Mouse (Mus musculus): ENCODE measurements around the gene Prkca.
"Not testable (repeated sequence)": the region's sequence is repeated elsewhere in the genome, so short reads cannot be mapped to it uniquely, and the experiment has no call there.

The Prkca gene

DNA sequence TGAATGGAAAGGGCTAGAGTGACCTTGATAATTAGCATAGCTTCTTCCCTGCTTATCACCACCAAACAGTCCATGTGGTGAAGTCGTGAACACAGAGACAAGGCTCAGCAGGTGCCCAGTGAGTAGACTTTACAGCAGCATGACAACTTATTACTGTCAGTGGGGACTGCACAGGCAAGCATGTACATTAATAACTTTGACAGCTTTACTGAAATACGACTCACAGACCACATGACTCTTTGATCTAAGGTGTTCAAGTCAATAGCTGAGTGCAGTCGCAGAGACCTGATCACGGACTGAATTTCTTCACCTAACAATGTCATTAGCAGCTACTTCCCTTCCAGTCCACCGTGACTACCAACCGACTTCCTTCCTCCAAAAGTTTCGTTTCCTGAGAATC lies 245.4 kb downstream of the Prkca start:
- no peak for DNase-seq

DNA sequence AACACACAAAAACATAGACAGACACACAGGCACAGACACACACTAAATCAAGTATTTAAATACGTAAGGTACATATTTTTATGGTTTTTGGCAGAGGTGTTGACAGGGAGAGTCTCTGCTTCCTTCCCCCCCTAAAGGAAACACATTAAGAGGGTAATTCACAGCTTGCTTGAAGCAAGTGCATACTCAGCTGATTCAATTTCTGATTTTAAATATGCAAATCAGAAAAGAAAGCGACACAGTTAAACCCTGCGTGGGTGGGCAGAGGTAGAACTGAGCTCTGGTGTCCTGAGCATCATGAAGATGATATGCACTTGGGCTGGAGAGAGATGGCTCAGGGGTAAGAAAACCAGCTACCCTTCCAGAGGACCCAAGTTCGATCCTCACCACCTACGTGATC lies 248.9 kb downstream of the Prkca start:
- no peak for DNase-seq

DNA sequence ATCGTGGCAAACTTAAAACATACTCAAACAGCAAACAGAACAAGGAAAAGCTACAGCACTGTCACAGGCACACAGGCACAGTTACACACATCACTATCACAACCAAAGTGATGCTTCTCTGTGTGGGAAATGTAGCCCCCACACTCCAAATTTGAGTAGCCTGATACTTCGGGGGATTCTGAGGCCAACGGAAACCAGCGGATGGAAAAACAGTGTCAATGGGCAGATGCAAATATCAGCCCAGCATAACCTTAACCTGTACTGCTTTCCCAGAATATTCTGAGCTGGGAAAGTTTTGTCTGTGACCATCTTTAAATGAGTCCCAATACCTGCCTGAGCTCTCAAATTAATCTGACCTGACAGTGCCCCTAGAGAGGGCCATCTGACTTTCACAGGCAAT lies 250.5 kb downstream of the Prkca start:
- no peak for DNase-seq

DNA sequence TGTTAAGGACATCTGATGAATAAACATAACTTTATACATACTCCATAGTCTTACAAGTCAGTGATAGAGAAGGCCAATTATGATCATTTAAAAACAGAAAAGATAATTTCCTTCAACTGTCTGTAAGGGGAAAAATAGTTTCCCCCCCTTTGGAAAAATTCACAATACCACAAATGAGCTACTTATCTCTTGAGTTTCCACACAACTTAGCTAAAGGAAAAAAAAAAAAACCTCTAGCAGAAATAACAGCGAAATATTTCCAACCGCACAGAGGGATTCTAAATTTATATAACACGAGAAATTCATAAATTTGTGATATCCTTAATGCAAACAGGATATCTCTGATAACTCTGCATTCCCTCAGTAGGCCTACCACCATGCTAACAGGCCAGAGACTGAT lies 252.5 kb downstream of the Prkca start:
- no peak for DNase-seq

DNA sequence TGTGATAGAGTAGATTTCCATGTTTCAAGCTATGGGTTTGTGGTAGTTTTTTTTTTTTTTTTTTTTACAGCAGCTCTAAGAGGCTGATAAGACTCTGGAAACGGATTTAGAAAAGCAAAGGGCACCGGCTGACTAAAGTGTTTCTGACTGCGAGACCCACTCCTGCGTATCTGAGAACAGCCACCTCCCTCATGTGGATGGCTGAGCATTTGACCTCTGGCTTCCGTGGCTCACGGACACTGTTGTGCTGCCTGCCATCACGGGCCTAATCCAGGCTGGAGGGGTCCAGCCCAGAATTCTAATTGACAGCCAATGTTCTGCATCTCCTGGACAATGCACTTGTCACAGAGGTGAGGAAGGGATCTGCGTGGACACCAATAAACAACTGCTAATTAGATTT lies 253.0 kb downstream of the Prkca start:
- no peak for DNase-seq

DNA sequence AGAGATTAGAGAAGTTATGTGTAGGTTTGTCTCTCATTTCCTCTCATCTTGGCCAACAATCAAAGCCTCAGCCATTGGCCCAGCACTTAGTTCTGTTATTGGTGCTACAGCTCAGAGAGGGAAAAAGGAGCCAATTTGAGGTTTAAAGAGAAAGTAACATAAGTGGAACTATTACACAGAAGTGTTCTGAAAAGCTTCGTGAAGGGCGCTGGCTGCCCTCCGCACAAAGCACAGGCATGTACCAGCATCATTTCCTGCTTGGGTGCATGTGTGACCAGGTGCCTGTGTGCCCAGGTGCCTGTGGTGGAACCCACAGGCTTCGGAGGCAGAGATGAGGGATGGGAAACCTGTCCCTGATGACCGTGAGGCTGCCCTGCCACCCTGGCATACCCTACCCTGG lies 255.7 kb downstream of the Prkca start:
- DNase-seq: no peak

DNA sequence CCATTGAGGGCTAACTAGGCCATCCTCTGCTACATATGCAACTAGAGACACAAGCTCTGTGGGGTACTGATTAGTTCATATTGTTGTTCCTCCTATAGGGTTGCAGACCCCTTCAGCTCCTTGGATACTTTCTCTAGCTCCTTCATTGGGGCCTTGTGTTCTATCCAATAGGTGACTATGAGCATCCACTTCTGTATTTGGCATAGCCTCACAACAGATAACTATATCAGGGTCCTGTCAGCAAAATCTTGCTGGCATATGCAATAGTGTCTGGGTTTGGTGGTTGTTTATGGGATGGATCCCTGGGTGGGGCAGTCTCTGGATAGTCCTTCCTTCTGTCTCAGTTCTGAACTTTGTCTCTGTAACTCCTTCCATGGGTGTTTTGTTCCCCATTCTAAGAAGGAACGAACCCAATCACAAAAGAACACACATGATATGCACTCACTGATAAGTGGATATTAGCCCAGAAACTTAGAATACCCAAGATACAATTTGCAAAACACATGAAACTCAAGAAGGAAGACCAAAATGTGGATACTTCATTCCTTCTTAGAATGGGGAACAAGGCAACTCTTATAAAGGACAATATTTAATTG lies 256.5 kb downstream of the Prkca start:
- not testable (repeated sequence) for DNase-seq

DNA sequence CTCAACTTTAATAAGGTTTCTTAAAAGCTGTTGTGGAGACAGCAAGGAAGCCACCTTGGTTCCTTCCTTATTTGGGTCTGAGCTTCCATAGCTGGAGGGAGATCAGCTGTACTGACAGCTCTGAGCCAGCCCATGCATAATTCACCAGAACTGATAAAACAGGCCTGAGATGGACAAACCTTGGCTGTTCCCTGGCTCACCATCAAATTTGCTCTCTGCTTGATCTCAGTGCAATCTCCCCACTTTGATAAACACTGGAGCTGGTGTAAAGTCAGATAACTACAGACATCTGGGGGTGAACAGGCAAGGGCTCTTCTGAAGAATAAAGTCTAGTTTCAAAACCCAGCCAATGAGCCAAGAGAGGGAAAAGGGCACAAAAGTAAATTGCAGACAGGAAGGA lies 261.1 kb downstream of the Prkca start:
- no peak for DNase-seq

DNA sequence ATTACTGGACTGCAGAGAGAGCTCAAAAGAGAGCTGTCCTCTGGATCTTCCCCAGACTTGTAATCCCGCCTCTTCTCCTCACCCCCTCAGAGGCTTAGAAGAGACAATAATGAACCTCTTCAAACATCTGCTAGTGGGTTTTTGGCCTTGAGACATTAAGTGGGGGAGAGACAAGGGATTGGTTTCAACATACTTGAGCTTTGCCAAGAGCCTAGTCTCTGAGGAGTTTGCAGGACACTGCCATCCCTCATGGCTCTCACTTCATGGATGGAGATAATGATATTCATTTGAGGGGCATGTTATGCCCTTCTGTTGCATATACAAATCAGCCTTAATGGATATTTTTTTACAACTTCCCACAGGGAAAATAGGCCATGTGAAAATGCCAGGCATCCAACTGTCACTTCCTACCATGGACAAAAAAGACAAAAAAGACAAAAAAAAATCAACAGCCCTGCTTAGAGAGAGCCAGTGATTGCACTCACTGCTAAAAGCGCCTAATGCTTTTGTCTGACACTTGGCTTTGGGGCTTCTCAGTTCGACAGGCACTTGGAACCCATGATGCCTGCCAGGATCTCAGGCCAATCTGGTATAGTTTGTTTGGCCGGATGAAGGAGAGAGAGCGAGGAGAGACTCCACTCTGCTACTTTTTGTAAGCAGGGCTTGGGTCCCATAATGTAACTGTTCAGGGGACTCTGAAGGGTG lies 263.6 kb downstream of the Prkca start:
- DNase-seq: no peak

DNA sequence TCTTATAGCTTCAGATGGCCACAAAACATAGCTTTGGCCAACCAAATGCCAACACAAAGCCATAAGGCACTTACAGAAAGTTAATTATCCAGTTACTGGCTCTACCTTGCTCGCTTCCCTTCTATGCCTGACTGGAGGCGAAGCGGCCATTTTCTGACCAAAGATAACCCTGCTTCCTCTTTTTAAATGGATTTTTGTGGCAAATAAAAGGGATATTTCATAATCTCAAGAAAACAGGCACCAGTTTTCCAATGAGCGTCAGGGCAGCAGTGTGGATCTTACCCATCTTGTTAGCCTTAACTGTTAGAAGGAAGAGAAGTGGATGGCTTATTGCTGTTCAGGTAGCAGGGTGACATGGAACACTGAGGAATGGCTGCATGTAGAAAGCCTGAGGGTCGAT lies 264.3 kb downstream of the Prkca start:
- no peak for DNase-seq

DNA sequence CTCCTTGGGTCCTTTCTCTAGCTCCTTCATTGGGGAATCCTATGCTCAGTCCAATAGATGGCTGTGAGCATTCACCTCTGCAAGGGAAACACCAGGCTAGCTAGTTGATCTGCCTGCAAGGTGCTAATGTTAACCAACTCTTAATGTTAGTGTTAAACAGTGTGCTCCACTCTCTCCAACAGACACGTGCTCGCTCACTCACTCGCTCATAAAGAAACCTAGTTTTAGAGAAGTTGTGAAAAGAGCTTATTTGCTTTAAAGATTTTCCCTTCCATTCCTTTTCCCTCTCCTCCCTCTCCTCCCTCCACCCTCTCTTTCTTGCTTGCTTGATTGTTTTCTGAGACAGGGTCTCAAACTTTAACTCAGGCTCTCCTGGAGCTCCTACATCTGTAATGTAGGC lies 266.2 kb downstream of the Prkca start:
- no peak for DNase-seq

DNA sequence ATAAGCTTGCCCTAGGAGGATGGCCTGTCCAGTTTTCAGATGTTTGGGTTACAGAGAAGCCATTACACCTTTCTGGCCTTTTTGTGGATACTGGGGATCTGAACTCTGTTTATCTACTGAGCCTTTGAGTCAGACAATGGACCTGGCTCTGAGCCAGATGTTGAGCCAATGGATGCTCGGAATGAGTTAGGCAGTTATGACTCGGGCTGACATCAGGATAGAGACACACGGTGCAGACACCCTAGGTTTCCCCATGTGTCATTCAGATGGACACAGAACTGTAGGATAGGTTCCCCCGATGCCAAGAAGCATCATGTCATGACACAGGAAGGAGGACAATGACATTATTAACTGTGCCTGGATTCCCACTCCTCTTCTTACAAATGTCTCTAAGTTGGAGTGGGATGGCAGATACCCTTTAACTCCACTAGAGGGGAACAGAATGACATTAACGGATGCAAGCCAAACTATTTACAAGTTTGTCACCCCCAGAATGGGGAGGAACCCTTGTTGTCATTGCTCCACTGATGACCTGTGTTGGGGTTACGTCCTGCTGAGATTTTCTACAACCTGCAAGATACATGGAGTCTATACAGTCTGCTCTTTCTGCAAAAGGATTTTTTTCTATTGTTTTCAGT lies 271.0 kb downstream of the Prkca start:
- DNase-seq: no peak

DNA sequence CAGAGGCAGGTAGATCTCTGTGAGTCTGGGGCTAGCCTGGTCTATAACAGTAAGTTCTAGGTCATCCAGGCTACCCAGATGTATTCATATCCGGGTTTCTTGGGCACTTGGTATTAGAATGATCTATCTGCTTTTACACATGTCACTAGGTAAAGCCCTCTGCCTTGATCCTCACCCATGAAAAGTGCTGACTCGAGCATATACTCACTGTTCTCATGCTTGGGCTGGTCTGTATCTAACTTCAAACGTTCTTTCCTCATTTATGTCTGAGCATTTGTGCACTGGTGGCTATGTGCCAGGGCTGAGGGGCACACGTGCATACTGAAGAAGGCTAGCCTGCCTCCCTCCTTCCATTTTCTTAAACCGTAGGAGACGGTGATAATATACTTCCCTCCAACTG lies 272.5 kb downstream of the Prkca start:
- no peak for DNase-seq

DNA sequence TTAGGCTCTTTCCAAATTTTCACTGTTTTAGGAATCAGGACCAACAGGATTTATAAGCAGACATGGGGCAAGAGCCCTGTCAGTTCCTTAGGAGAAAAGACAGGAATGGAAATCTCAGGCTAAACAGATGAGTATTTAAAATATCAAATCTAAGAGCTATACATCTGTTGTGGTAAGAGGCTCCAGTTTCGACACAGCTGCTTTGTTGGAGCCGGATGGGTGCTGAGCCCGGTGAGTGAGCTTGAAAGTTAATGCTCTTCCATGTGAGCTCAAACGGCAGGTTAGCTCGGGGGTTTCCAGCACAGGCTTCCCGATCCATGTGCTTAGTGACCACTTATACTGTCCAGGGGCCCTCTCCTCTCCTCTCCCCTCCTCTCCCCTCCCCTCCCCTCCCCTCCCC lies 273.7 kb downstream of the Prkca start:
- DNase-seq: no peak

DNA sequence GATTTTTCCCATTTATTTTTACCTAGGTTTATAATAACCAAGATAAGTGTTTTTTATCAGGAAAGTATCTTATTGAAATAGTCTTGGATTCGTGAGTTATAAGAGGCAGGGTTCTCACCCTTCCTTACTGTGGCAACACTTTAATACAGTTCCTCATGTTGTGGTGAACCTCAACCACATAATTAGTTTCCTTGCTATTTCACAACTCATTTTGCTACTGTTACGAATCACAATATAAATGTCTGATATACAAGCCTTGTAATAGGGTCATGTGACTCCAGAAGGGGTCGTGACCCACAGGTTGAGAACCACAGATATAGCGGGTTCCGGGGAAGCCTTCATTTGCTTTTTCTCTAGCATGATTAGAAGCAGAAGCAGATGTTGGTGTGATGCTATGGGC lies 275.3 kb downstream of the Prkca start:
- no peak for DNase-seq

DNA sequence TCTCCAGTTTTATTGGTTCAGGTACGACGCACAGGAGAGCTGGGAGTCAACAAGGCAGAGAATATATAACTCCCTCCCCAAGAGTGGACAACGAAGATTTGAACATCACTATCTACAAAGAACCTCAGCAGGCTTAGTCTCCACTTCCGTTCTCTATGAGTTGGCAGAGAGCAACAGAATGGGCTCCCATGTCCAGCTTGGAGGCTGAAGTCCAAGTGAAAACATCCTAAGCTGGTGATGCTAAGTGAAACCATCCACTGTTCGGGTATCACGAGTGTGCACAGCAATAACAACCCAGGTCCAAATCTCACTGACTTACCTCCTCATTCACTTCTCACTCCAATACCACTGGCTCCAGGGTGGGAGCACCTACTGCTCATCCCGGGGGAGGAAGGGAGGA lies 276.6 kb downstream of the Prkca start:
- no peak for DNase-seq

DNA sequence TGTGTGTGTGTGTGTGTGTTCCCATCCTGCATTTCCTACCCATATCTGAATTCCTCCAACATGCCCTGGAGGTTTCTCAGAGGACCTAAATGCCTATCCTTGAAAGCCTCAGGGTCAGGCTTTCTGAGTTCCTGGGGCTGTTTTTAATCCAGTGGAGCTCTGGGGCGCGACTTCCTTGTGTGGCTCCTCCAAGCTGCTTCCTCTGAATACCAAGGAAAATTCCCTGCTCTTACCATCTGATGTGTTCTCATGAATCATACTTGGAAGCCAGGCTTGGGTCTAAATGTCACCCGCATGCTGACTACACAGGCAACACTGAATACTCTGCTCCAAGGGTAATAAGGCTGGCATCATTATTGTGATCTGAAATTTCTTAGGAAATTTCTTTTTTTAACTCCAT lies 279.3 kb downstream of the Prkca start:
- DNase-seq: no peak

DNA sequence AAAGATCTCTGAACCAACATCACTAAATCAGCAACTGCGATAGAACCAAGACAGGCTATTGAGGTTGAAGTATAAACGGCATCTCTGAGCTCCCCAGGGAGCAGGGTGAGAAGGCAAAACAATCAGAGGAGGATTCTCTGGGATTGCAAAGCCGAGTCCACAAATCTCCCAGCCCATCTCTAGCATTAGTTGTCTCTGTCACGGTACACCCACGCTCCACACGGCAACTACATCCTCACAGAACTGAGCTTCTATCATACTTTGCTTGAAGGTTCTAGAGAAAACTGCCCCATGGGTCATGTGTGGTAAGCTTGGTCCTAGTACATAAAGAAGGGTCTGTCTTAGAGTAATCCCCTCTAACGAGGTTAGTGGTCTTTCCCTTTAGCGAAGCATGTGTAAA lies 280.6 kb downstream of the Prkca start:
- DNase-seq: no peak

DNA sequence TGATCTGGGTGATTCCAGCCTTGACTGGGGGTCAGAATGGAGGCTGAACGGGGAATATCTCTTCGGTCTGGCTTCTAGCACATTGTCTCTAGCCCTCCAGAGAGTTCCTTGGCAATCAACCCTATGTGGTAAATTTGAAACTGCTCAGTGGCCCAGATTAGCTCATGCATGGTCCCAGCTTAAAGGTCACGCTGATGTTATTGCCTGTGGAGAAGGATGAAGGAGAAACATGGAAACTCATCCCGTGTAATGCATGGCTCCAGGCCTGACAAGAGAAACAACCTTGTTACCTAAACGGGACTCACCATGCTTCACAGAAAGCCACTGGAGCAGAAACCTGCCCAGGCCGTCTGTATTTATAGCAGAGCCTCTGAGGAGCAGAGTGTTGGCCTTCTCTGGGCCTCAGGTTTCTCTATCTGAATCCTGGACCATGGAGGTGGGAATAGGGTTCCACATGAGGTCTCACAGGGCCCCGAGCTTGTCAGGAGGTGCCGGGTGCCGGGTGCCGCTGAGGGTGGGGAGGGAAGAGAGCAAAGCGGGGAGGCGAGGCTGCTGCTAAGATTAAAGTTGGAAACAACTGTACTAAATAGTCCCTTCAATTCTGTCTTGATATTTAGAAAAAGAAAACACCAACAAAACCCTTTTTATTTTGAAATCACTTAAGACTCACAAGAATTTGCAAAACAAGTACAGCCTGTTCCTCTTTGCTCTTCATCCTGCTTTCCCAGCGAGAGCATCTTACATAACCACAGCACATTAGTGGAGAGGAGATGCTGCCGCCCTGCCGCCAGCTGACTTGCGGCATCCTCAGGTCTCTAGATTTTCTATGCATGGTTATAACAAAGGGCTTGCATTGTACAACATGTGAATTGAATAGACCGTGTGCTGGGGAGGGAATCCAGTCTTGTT lies 281.9 kb downstream of the Prkca start:
- DNase-seq: no peak

DNA sequence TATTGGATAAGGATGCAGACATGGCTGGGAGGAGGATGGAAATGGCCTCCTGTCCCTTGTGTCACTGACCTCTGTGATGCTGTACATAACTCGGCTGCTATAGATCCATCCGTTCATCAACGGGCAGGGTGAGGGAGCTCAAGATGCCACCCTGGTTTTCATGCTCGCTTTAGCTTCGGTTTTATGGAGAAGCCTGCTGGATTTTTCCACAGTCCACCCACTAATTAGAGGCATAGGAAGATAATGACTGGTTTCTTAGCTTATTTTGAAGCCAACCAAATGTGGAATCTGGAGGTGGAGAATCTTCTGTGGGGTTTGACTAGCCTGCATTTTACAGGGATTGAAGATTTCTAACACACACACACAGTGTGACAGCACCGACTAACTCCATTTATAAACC lies 286.6 kb downstream of the Prkca start:
- no peak for DNase-seq

DNA sequence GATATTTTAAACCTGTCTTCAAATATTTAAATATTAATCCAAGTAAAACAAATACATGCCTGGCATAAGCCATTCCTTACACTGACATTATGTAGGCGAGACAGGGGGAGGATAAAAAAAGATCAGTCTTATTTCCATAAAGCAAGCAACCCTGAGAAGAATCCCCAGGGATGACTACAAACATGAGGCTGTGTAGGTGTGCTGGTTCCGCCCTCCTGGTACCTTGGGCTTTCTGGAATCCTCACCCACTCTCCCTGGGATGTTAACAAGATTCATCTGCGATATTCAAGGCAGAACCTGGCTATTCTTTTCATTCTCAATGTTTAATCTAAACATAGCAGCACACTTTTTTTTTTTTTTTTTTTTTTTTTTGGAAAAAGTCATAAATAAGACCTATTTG lies 289.1 kb downstream of the Prkca start:
- no peak for DNase-seq

DNA sequence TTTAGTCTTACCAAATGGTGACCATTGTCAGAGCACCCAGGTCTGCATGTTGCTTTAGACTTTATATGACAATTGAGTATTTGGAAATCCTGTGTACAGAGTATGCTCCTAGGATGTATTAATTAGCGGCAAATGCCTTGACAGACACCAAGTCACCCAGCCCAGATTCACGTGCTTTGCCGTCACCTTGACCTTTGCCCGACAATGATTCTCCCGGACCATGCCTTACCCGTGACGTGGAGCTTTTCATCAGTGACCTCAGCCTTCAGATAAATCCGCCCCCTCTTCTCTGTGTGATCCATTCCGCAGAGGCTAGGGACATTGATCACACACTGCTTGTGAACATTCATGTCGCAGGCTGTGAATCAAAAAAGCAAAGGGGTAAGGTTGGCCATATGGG lies 290.0 kb downstream of the Prkca start:
- no peak for DNase-seq

DNA sequence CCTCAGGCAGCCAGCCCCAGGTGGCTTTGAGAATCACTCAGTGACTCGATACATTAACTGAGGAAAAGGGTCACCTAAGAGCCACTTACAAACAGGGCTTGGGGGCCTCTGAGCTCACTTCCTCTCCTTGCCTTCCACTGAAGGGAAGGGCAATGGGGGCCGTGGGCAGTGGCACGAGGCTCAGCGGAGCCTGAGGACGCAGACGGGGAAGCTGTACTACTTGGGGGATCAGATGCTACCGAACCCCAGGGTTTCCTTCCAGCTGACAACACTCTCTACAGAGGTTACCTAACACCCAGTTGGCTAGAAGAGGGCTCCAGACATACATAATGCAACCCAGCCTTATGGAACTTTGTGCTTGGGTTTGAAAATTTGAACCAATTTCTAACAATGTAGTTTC lies 302.1 kb downstream of the Prkca start:
- DNase-seq: no peak

DNA sequence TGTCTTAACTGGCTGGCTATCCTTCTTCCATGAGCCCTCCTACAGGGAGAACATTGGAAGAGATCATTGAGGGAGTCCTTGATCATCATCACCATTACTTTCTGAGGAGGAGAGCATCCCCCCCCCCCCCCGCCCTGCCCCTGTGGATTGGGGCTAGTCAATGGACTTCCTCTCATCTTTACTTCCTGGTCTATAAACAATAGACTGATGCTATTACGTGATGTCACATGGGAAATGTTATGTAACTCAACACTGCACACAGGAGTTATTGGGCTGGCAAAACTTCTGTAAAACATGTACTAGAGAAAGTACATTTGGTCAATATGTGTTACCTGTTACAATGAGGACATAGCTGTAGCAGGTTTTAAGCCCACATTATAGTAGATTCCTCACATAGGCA lies 302.9 kb downstream of the Prkca start:
- DNase-seq: no peak
